ENCODE assay signal across 8 mouse cellular contexts in the genomic region with DNA sequence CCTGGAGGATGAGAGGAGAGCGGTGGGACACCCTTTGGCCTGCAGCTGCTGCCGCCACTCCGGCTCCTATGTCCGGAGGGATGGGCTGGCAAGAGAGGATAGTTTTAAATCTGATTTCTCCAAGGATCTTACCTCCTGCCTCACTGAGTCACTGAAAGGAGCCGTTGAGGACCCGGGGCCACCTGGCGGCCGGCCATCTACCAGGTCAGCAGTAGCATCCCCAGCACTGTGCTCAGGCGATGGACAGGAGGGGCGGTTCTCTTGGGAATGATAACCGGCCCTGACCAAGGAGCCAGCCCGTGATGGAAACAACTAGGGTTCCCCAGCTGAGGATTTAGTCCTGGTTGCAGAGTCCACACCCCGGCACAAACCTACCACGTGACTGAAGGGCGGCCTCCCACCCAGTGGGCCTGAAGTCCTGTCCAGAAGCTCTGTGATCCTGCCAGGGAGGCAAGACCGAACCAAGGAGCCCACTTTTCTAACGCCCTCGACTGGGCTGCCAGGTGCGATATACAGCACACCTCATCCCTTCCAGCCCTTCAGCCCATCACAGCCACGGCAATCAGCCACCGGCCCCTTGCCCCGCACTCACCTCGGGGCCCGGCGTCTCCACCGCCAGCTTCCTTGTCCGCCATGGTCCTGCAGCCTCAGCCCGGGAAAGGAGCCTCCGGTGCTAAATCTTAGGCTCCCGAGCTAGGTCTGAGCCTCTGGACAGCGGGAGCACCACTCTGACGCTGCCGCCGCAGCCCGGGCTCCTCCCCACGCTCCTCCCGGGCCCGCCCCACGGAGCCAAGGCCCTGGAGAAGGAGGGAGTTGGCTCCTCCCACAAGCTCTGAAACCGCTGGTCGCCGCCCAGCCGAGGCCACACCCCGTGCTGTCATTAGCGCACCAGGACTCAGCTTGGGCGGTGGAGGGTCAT.
DNase-seq lines count a peak whose midpoint lies in the region; ATAC-seq lines count a peak whose summit lies in the region.

No protein-coding gene starts in this region.

- H3K4me1 ChIP-seq in forebrain, embryonic 12.5 days, result peaks cover 30% of the 10 kb centered on the region
- peaks cover 31% of the 10 kb centered on the region for H3K4me1 ChIP-seq in heart, embryonic 15.5 days (replicated peaks)
- H3K4me1 ChIP-seq in liver, embryonic 11.5 days (replicated peaks; ENCODE audit: control insufficient read depth, insufficient read depth, low read length), result peaks cover 5% of the 10 kb centered on the region

- WGBS in forebrain, embryonic 12.5 days, result under 1% methylated on average over 46 of the region's 46 CpGs
- 1% methylated on average over 45 of the region's 46 CpGs for WGBS in heart, embryonic 15.5 days
- 2% methylated on average over 46 of the region's 46 CpGs for WGBS in liver, embryonic 11.5 days

- 0 out of 2 replicates have a peak overlapping the region, but pooled peaks have one; percentile 46 for H3K27ac ChIP-seq in forebrain, embryonic 12.5 days
- peak overlapping the region; percentile 48; the same call in 1 of the 2 replicates for H3K27ac ChIP-seq in heart, embryonic 15.5 days
- no peak overlapping the region for H3K27ac ChIP-seq in liver, embryonic 11.5 days (ENCODE audit: low read depth, low read length)

- H3K4me2 ChIP-seq in forebrain, embryonic 12.5 days, result peak overlapping the region; percentile 88
- peak overlapping the region; percentile 91 for H3K4me2 ChIP-seq in heart, embryonic 15.5 days
- peak overlapping the region; percentile 73 for H3K4me2 ChIP-seq in liver, embryonic 11.5 days

- H3K9me3 ChIP-seq in forebrain, embryonic 12.5 days, result peaks cover 5% of the 10 kb centered on the region; the same call in 1 of the 2 replicates
- H3K9me3 ChIP-seq in heart, embryonic 15.5 days (replicated peaks), result no peaks in the 10 kb centered on the region
- no peaks in the 10 kb centered on the region for H3K9me3 ChIP-seq in liver, embryonic 11.5 days (ENCODE audit: control insufficient read depth, low read length)

- peak; percentile 91 for ATAC-seq in forebrain, embryonic 12.5 days (ENCODE audit: low FRiP score)
- ATAC-seq in heart, embryonic 15.5 days (replicated peaks; ENCODE audit: insufficient number of reproducible peaks, insufficient read depth, low FRiP score, low read depth), result peak; percentile 92
- ATAC-seq in liver, embryonic 11.5 days (replicated peaks; ENCODE audit: low FRiP score), result peak; percentile 92

- peak overlapping the region; percentile 58 for H3K9ac ChIP-seq in forebrain, embryonic 12.5 days
- H3K9ac ChIP-seq in heart, embryonic 15.5 days, result peak overlapping the region; percentile 59
- H3K9ac ChIP-seq in liver, embryonic 11.5 days (ENCODE audit: low read depth, low read length), result no peak overlapping the region

- H3K36me3 ChIP-seq in forebrain, embryonic 12.5 days (replicated peaks), result no peaks in the 10 kb centered on the region
- no peaks in the 10 kb centered on the region for H3K36me3 ChIP-seq in heart, embryonic 15.5 days
- no peaks in the 10 kb centered on the region for H3K36me3 ChIP-seq in liver, embryonic 11.5 days (ENCODE audit: control insufficient read depth, insufficient read depth, low read length)

- H3K4me3 ChIP-seq in forebrain, embryonic 12.5 days (replicated peaks), result peak overlapping the region; percentile 57
- peak overlapping the region; percentile 61 for H3K4me3 ChIP-seq in heart, embryonic 15.5 days
- peak overlapping the region; percentile 57 for H3K4me3 ChIP-seq in liver, embryonic 11.5 days (ENCODE audit: low read depth, low read length)

- peak; percentile 60 for DNase-seq in CD4-positive, CD25-positive, alpha-beta regulatory T cell, adult 2 months (ENCODE audit: low read depth, low spot score)
- peak; percentile 31 for DNase-seq in c-Kit-positive CD71-negative TER-119-negative erythroid progenitor cells, embryonic 14.5 days (ENCODE audit: low read depth)
- peak; percentile 95 for DNase-seq in kidney, postnatal 14 days
- peak; percentile 84 for DNase-seq in liver, embryonic 11.5 days (ENCODE audit: low spot score)
- peak; percentile 39 for DNase-seq in naive thymus-derived CD4-positive, alpha-beta T cell, adult 2 months (ENCODE audit: low read depth)
- peak; percentile 41 to 68 for DNase-seq in spleen, postnatal 4 days (ENCODE audit: low spot score in 2 of 2)

- peaks cover 30% of the 10 kb centered on the region for H3K27me3 ChIP-seq in forebrain, embryonic 12.5 days
- 0 out of 2 replicates have a peak, but pooled peaks cover 3% of the 10 kb centered on the region for H3K27me3 ChIP-seq in heart, embryonic 15.5 days
- H3K27me3 ChIP-seq in liver, embryonic 11.5 days (replicated peaks; ENCODE audit: control insufficient read depth, insufficient read depth, low read length), result peaks cover 17% of the 10 kb centered on the region

Comparison
In these comparisons a context has a peak if more than half of its experiments do, and no peak if none do; other contexts are left out.
1. DNase-seq: peak in every context shown above with its lines; median percentile 95 in kidney, postnatal 14 days; 84 in liver, embryonic 11.5 days; 60 in CD4-positive, CD25-positive, alpha-beta regulatory T cell, adult 2 months; 54 in spleen, postnatal 4 days; 39 in naive thymus-derived CD4-positive, alpha-beta T cell, adult 2 months; 31 in c-Kit-positive CD71-negative TER-119-negative erythroid progenitor cells, embryonic 14.5 days.